20 mouse cellular contexts compared by ENCODE assay signal in genomic region chr2:127541697-127542096, GRCm38 (mm10). TPM values are rescaled to one million over a fixed set of nuclear protein-coding genes. Genes with fewer than 3 reads are reported as not detected.
DNase-seq lines count a peak whose midpoint lies in the region; ATAC-seq lines count a peak whose summit lies in the region.
"Had no signal": no experiment of that assay in that cellular context is flagged by ENCODE, and none has a peak within 500 bp of the region (broad histone marks: within the 10 kb centered on the region; RNA-seq: fewer than 3 reads in every experiment).

No protein-coding gene starts in this region.

- H3K4me1 ChIP-seq in lung, embryonic 16.5 days (replicated peaks; ENCODE audit: control insufficient read depth, insufficient read depth, low read length) = 0 out of 2 replicates have a peak, but pooled peaks cover 2% of the 10 kb centered on the region
- no peaks in the 10 kb centered on the region for H3K4me1 ChIP-seq in embryonic facial prominence, embryonic 14.5 days (ENCODE audit: control insufficient read depth, insufficient read depth, low read length)
- H3K4me1 ChIP-seq: heart, embryonic 15.5 days; liver, embryonic 13.5 days had no signal

- no peak overlapping the region for H3K4me2 ChIP-seq in lung, embryonic 16.5 days (ENCODE audit: low read depth, low read length)
- peak overlapping the region; percentile 31; the same call in 1 of the 2 replicates for H3K4me2 ChIP-seq in embryonic facial prominence, embryonic 14.5 days (ENCODE audit: low read depth, low read length)
- H3K4me2 ChIP-seq: liver, embryonic 13.5 days had no signal

- 83% methylated on average over 2 of the region's 2 CpGs for WGBS in lung, embryonic 16.5 days
- 86% methylated on average over 2 of the region's 2 CpGs for WGBS in embryonic facial prominence, embryonic 14.5 days

- H3K9me3 ChIP-seq in lung, embryonic 16.5 days (ENCODE audit: control insufficient read depth, low read length) = no peaks in the 10 kb centered on the region
- H3K9me3 ChIP-seq in embryonic facial prominence, embryonic 14.5 days (ENCODE audit: control insufficient read depth, low read length) = no peaks in the 10 kb centered on the region
- H3K9me3 ChIP-seq: heart, embryonic 15.5 days; liver, embryonic 13.5 days; neural tube, embryonic 15.5 days had no signal

- H3K36me3 ChIP-seq in lung, embryonic 16.5 days (ENCODE audit: control insufficient read depth, insufficient read depth, low read length) = no peaks in the 10 kb centered on the region
- H3K36me3 ChIP-seq in embryonic facial prominence, embryonic 14.5 days (ENCODE audit: control insufficient read depth, insufficient read depth, low read length) = no peaks in the 10 kb centered on the region
- H3K36me3 ChIP-seq: heart, embryonic 15.5 days; liver, embryonic 13.5 days; neural tube, embryonic 15.5 days had no signal

- peak overlapping the region; percentile 13; the same call in 1 of the 2 replicates for H3K9ac ChIP-seq in lung, embryonic 16.5 days (ENCODE audit: low read length)
- H3K9ac ChIP-seq in embryonic facial prominence, embryonic 14.5 days (ENCODE audit: low read depth, low read length) = no peak overlapping the region
- H3K9ac ChIP-seq: heart, embryonic 15.5 days; liver, embryonic 13.5 days; neural tube, embryonic 15.5 days had no signal

- peaks cover 19% of the 10 kb centered on the region; the same call in 1 of the 2 replicates for H3K27me3 ChIP-seq in lung, embryonic 16.5 days (ENCODE audit: control insufficient read depth, insufficient read depth, low read depth, low read length)
- H3K27me3 ChIP-seq in embryonic facial prominence, embryonic 14.5 days (replicated peaks; ENCODE audit: control insufficient read depth, insufficient read depth, low read length) = peaks cover 51% of the 10 kb centered on the region

- no peak overlapping the region for H3K4me3 ChIP-seq in lung, embryonic 16.5 days (ENCODE audit: low read length)
- H3K4me3 ChIP-seq in embryonic facial prominence, embryonic 14.5 days (ENCODE audit: low read depth, low read length) = no peak overlapping the region
- H3K4me3 ChIP-seq: layer of hippocampus, adult 2 months; liver, embryonic 13.5 days had no signal

- H3K27ac ChIP-seq in lung, embryonic 16.5 days (ENCODE audit: low read length) = no peak overlapping the region
- H3K27ac ChIP-seq in embryonic facial prominence, embryonic 14.5 days (replicated peaks; ENCODE audit: low read depth, low read length) = no peak overlapping the region
- H3K27ac ChIP-seq: heart, embryonic 15.5 days; layer of hippocampus, adult 2 months; liver, embryonic 13.5 days; neural tube, embryonic 15.5 days had no signal

- peak; percentile 42 to 52 for DNase-seq in cerebellum, postnatal 25 days
- DNase-seq in cerebellum, adult 8-10 months = no peak
- DNase-seq in lung, postnatal 14 days = no peak
- DNase-seq in embryonic facial prominence, embryonic 14.5 days (ENCODE audit: low spot score) = no peak
- no peak for DNase-seq in layer of hippocampus, adult 9-10 months (ENCODE audit: low spot score)
- DNase-seq: adrenal gland, adult 2 months; adrenal gland, postnatal 36 days; B cell, adult 2 months; gastrocnemius, postnatal 14 days; liver, embryonic 13.5 days; midbrain, embryonic 14.5 days; retina, postnatal 1 day; right cerebral cortex, postnatal 14 days had no signal

- ATAC-seq in lung, embryonic 16.5 days (ENCODE audit: low read depth) = no peak
- ATAC-seq in embryonic facial prominence, embryonic 14.5 days (ENCODE audit: low read depth) = no peak
- ATAC-seq: activated CD4-positive, CD25-positive, alpha-beta regulatory T cell, adult 4 months; forebrain, embryonic 14.5 days; hindbrain, embryonic 16.5 days had no signal

RNA-seq across cellular contexts. Expression of gene Prom2, which starts 0.4 kb away (rescaled TPM):
- 3.4 and 3.5 TPM in 2 replicates for polyA plus RNA-seq in lung, embryonic 16.5 days (2015; fragmentation: Nextera tagmentation; extraction: Ambion mirVana)
- polyA plus RNA-seq in embryonic facial prominence, embryonic 14.5 days (2014; fragmentation: Nextera tagmentation; extraction: Ambion mirVana) = 3.3 and 4.1 TPM in 2 replicates
- polyA plus RNA-seq: activated CD4-positive, CD25-positive, alpha-beta regulatory T cell, adult 4 months; liver, embryonic 13.5 days; midbrain, embryonic 14.5 days had no signal

RNA-seq across cellular contexts. Expression of gene Kcnip3, which starts 19.8 kb away (rescaled TPM):
- polyA plus RNA-seq in lung, embryonic 16.5 days (2015; fragmentation: Nextera tagmentation; extraction: Ambion mirVana) = 2.5 and 3.4 TPM in 2 replicates
- 5.6 and 6.1 TPM in 2 replicates for polyA plus RNA-seq in embryonic facial prominence, embryonic 14.5 days (2014; fragmentation: Nextera tagmentation; extraction: Ambion mirVana)

RNA-seq across cellular contexts. Expression of gene Zfp661, which starts 45.2 kb away (rescaled TPM):
- 4.2 and 4.3 TPM in 2 replicates for polyA plus RNA-seq in lung, embryonic 16.5 days (2015; fragmentation: Nextera tagmentation; extraction: Ambion mirVana)
- polyA plus RNA-seq in embryonic facial prominence, embryonic 14.5 days (2014; fragmentation: Nextera tagmentation; extraction: Ambion mirVana) = 4.0 and 5.1 TPM in 2 replicates

RNA-seq across cellular contexts. Expression of gene Mrps5, which starts 45.3 kb away (rescaled TPM):
- polyA plus RNA-seq in lung, embryonic 16.5 days (2015; fragmentation: Nextera tagmentation; extraction: Ambion mirVana) = 114 and 120 TPM in 2 replicates
- polyA plus RNA-seq in embryonic facial prominence, embryonic 14.5 days (2014; fragmentation: Nextera tagmentation; extraction: Ambion mirVana) = 109 and 113 TPM in 2 replicates

Comparison
In these comparisons a context has a peak if more than half of its experiments do, and no peak if none do; other contexts are left out.
1. DNase-seq: peak in cerebellum, postnatal 25 days (2 of 2); none in cerebellum, adult 8-10 months (single experiment), lung, postnatal 14 days (single experiment), embryonic facial prominence, embryonic 14.5 days (single experiment) and layer of hippocampus, adult 9-10 months (single experiment).